Mouse (Mus musculus) liver, embryonic 14.5 days (tissue): ENCODE measurements at regions not wholly inside any gene's neighbourhood (a gene's known extent, or its start where the extent isn't known, plus 50 kb on each side); places are given as distances from the start of the nearest gene placed in this dataset.

ENCODE experiments used
- CTCF ChIP-seq: IDR thresholded peaks from 2 replicates; pipeline ENCODE4 v1.5.1; 2016; ENCODE audit warnings: antibody characterized with exemption, low read depth, control low read depth
- EP300 ChIP-seq: IDR thresholded peaks from 2 replicates; pipeline ENCODE4 v1.6.1; 2016; ENCODE audit warnings: antibody characterized with exemption, low read depth

DNA sequence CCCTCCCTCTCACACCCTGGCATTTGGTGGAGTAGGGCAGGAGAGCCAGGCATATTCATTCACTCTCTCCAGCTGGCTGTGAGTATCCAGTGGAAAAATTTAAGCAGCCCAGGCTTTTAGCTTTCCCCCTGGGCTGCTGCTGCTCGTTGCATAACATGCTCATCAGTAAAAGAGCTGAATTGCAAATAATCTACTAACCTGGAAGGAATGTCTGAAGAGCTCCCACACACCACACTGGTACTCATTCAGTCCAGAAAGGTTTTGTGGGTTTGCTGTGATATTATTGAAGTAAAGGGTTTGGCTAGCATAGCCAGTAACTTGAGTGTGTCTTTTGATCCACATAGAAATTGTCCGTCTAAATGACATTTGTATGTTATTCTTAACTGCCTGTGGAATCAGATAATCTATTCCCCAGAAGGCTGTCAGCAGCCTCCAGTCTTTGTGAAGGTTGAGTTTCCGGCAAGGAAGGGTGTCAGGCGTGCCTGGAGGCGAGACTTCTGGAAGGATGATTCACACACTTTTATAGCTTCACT, 334.5 kb upstream of the Trib2 start:
- TF ChIP-seq CTCF: no peak
- TF ChIP-seq EP300: no peak
